Comparison of ENCODE assay signal across 10 mouse cellular contexts in the genomic region with DNA sequence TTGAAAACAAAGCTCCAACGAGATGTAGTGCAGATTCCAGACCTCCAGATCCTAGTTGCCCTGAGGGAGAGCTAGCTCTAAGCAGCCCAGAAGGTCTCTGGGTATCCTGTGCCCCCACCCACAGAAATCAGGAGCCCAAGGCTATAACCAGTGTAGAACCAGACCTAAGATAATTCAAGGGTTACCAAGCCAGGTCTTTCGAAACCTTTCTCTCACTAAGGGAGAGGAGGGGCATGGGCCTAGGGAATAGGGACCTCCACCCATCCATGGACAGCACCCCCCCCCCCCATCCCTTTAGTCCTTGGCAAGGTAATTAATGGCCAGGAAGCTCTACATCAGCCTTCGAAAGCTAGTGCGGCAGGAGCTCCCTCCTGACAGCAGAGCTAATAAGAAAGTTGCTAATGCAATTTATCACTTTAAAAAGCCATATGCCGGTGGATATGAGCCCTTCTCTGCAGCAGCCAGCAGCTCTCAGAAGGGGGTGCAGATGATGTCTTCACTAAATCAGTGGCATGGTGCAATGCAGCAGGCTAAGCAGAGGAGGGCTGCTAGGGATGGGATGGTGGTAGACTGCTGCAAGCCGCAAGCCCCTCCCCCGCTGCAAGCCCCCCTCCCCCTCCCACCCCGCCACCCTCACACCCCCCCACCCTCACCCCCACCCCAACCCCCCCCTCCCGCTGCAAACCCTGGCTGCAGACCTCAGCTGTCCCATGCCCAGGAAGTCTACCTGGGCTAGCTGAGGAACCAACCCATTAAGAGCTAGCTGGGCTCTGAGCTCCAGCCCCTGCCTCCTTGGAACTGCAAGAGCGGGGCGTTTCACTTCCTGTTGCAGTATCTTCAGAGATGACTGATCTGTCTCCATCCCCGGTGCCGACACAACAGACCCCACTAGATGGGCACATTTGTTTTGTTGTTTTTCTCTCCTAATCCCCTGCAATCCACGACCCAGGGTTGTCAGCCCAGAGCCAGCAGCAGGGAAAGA. TPM values are rescaled to one million over a fixed set of nuclear protein-coding genes. Genes with fewer than 3 reads are reported as not detected.
DNase-seq lines count a peak whose midpoint lies in the region; ATAC-seq and TF ChIP-seq lines count a peak whose summit lies in the region.
"Had no signal": no experiment of that assay in that cellular context is flagged by ENCODE, and none has a peak within 500 bp of the region (broad histone marks: within the 10 kb centered on the region; RNA-seq: fewer than 3 reads in every experiment).

No protein-coding gene starts in this region.

- H3K4me3 ChIP-seq in kidney, postnatal 0 days (replicated peaks; ENCODE audit: low read depth, low read length), result no peak overlapping the region
- no peak overlapping the region for H3K4me3 ChIP-seq in cortical plate, adult 2 months (ENCODE audit: insufficient read depth, low read length)
- no peak overlapping the region for H3K4me3 ChIP-seq in hindbrain, postnatal 0 days (ENCODE audit: low read length)
- H3K4me3 ChIP-seq in neural tube, embryonic 13.5 days, result no peak overlapping the region

- no peak for TF ChIP-seq CTCF in kidney, postnatal 0 days (IDR thresholded peaks at IDR 0.05; ENCODE audit: low read depth)
- no peak for TF ChIP-seq CTCF in cortical plate, adult 2 months (IDR thresholded peaks at IDR 0.05; ENCODE audit: extremely low read depth, insufficient read depth, low read length)
- TF ChIP-seq CTCF in hindbrain, postnatal 0 days (IDR thresholded peaks at IDR 0.05; ENCODE audit: low read depth), result 0 out of 2 replicates have a peak, but pooled peaks have one; percentile 0

- no peak overlapping the region for H3K9ac ChIP-seq in kidney, postnatal 0 days (ENCODE audit: low read depth, low read length)
- H3K9ac ChIP-seq in hindbrain, postnatal 0 days (replicated peaks; ENCODE audit: low read length), result no peak overlapping the region
- no peak overlapping the region for H3K9ac ChIP-seq in neural tube, embryonic 13.5 days

- no peaks in the 10 kb centered on the region for H3K27me3 ChIP-seq in kidney, postnatal 0 days (ENCODE audit: insufficient read depth, low read length)
- no peaks in the 10 kb centered on the region for H3K27me3 ChIP-seq in hindbrain, postnatal 0 days (ENCODE audit: insufficient read depth, low read length)
- no peaks in the 10 kb centered on the region for H3K27me3 ChIP-seq in neural tube, embryonic 13.5 days
- H3K27me3 ChIP-seq: Patski had no signal

- peaks cover 7% of the 10 kb centered on the region; the same call in 1 of the 2 replicates for H3K4me1 ChIP-seq in kidney, postnatal 0 days (replicated peaks; ENCODE audit: insufficient read depth, low read length)
- peaks cover 15% of the 10 kb centered on the region for H3K4me1 ChIP-seq in cortical plate, adult 2 months (ENCODE audit: control insufficient read depth, insufficient read depth, low read length)
- peaks cover 17% of the 10 kb centered on the region for H3K4me1 ChIP-seq in hindbrain, postnatal 0 days (ENCODE audit: insufficient read depth, low read length)
- H3K4me1 ChIP-seq in neural tube, embryonic 13.5 days (replicated peaks), result peaks cover 28% of the 10 kb centered on the region

- H3K27ac ChIP-seq in kidney, postnatal 0 days, result no peak overlapping the region
- H3K27ac ChIP-seq in cortical plate, adult 2 months (ENCODE audit: insufficient read depth, low read length), result peak overlapping the region; percentile 93
- H3K27ac ChIP-seq in hindbrain, postnatal 0 days, result peak overlapping the region; percentile 4; the same call in 1 of the 2 replicates
- H3K27ac ChIP-seq in neural tube, embryonic 13.5 days (replicated peaks), result peak overlapping the region; percentile 74

- no peak for ATAC-seq in kidney, postnatal 0 days (replicated peaks; ENCODE audit: low FRiP score, low read depth)
- peak; percentile 70; the same call in 1 of the 2 replicates for ATAC-seq in hindbrain, postnatal 0 days
- ATAC-seq in neural tube, embryonic 13.5 days (ENCODE audit: low read depth), result peak; percentile 89

- no peaks in the 10 kb centered on the region for H3K36me3 ChIP-seq in kidney, postnatal 0 days (ENCODE audit: insufficient read depth, low read length)
- no peaks in the 10 kb centered on the region for H3K36me3 ChIP-seq in hindbrain, postnatal 0 days (ENCODE audit: insufficient read depth, low read length)
- H3K36me3 ChIP-seq in neural tube, embryonic 13.5 days, result no peaks in the 10 kb centered on the region

- 14% methylated on average over 14 of the region's 14 CpGs for WGBS in kidney, postnatal 0 days
- 19% methylated on average over 13 of the region's 14 CpGs for WGBS in hindbrain, postnatal 0 days
- 18% methylated on average over 11 of the region's 14 CpGs for WGBS in neural tube, embryonic 13.5 days

- H3K4me2 ChIP-seq in kidney, postnatal 0 days (ENCODE audit: low read length), result peak overlapping the region; percentile 9; the same call in 1 of the 2 replicates
- 0 out of 2 replicates have a peak overlapping the region, but pooled peaks have one; percentile 2 for H3K4me2 ChIP-seq in hindbrain, postnatal 0 days (ENCODE audit: low read depth, low read length)
- H3K4me2 ChIP-seq in neural tube, embryonic 13.5 days, result 0 out of 2 replicates have a peak overlapping the region, but pooled peaks have one; percentile 14

- 0 out of 2 replicates have a peak, but pooled peaks have one; percentile 31 for TF ChIP-seq POLR2A in cortical plate, adult 2 months (IDR thresholded peaks at IDR 0.05; ENCODE audit: extremely low read depth, insufficient read depth, low read length)

- no peaks in the 10 kb centered on the region for H3K9me3 ChIP-seq in kidney, postnatal 0 days (replicated peaks; ENCODE audit: low read length)
- no peaks in the 10 kb centered on the region for H3K9me3 ChIP-seq in hindbrain, postnatal 0 days (ENCODE audit: low read length)
- H3K9me3 ChIP-seq in neural tube, embryonic 13.5 days, result no peaks in the 10 kb centered on the region

- peak; percentile 32 for DNase-seq in kidney, postnatal 0 days (ENCODE audit: low spot score)
- DNase-seq in kidney, adult 9 months, result no peak
- peak; percentile 62 for DNase-seq in hindbrain, postnatal 0 days (ENCODE audit: low spot score)
- DNase-seq in cerebellum, postnatal 10 days, result no peak
- DNase-seq in spleen, postnatal 36 days (ENCODE audit: low spot score in 2 of 2), result no peak
- no peak for DNase-seq in c-Kit-positive CD71-positive TER-119-positive erythroid progenitor cells, embryonic 14.5 days (ENCODE audit: low spot score)
- DNase-seq: gastrocnemius, postnatal 14 days had no signal

RNA-seq across cellular contexts. Expression of gene Calm2, which starts 55.9 kb away (rescaled TPM):
- polyA plus RNA-seq in kidney, postnatal 0 days (2015; fragmentation: Nextera tagmentation; extraction: Ambion mirVana), result 1,007 and 1,080 TPM in 2 replicates
- polyA plus RNA-seq in cortical plate, adult 2 months (2012; rRNA removed), result 2,529 and 2,563 TPM in 2 replicates
- total RNA-seq in hindbrain, postnatal 0 days (2014; rRNA removed), result 841 and 932 TPM in 2 replicates
- polyA plus RNA-seq in hindbrain, postnatal 0 days (2015; fragmentation: Nextera tagmentation; extraction: Ambion mirVana), result 3,128 and 3,189 TPM in 2 replicates
- 2,810 and 2,954 TPM in 2 replicates for polyA plus RNA-seq in neural tube, embryonic 13.5 days (2015; fragmentation: Nextera tagmentation; extraction: Ambion mirVana)

Comparison
In these comparisons a context has a peak if more than half of its experiments do, and no peak if none do; other contexts are left out.
1. DNase-seq: peak in kidney, postnatal 0 days (single experiment) and hindbrain, postnatal 0 days (single experiment); none in kidney, adult 9 months (single experiment), cerebellum, postnatal 10 days (0 of 2), spleen, postnatal 36 days (0 of 2) and c-Kit-positive CD71-positive TER-119-positive erythroid progenitor cells, embryonic 14.5 days (single experiment).
2. Peak in every context shown above with its lines, with median percentiles within 50 percentile points of each other: H3K4me2 ChIP-seq.